Mouse (Mus musculus): ENCODE measurements at regions not wholly inside any gene's neighbourhood (a gene's known extent, or its start where the extent isn't known, plus 50 kb on each side); places are given as distances from the start of the nearest gene placed in this dataset.

DNA sequence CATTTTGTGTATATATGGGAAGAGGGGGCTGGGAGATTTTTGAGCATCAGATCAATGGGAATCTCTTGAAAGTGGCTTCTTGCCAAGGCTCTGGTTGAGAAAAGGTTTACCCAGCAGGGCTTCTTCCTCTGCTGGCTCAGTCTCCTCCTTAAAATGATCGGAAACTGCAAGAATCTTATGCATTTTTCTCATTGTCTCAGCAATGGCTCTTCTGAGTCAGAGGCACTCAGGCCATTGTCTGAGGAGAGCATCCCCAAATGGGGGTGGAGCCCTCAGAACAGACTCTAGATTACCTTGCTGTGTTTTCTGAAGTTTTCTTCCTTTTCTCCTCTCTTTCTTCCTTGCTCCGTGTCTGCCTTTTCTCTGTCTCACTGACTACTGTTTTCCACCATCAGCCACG, 70.6 kb upstream of the Epha4 start:
- Histone ChIP-seq H3K79me2 (ENCODE audit: control insufficient read depth, insufficient read depth) (no peaks in the 10 kb centered on the region), H3K4me3 (ENCODE audit: insufficient read depth, poor library complexity, severe bottlenecking) (no peak overlapping the region), H3K36me3 (ENCODE audit: control insufficient read depth, insufficient read depth) (no peaks in the 10 kb centered on the region), H3K79me3 (ENCODE audit: low read depth) (no peaks in the 10 kb centered on the region), H3ac (ENCODE audit: control insufficient read depth, insufficient read length, low read depth) (no peak overlapping the region), H3K27me3 (ENCODE audit: control insufficient read depth, insufficient read depth, insufficient read length) (no peaks in the 10 kb centered on the region)
- no peak for TF ChIP-seq CEBPB (IDR thresholded peaks at IDR 0.05; ENCODE audit: low read depth)
- TF ChIP-seq FOSL1 (IDR thresholded peaks at IDR 0.05; ENCODE audit: insufficient read depth, low read length, poor library complexity, severe bottlenecking): no peak
- TF ChIP-seq MAX (IDR thresholded peaks at IDR 0.05): no peak
- no peak for TF ChIP-seq MYOD1 (IDR thresholded peaks at IDR 0.05; ENCODE audit: control insufficient read depth, insufficient read length, low read depth)
- no peak for TF ChIP-seq MYOG (IDR thresholded peaks at IDR 0.05; ENCODE audit: control insufficient read depth, extremely low read depth, insufficient read length)
- no peak for TF ChIP-seq CTCF (IDR thresholded peaks at IDR 0.05; ENCODE audit: control insufficient read depth, insufficient read depth, insufficient read length)
- no peak for TF ChIP-seq USF1 (IDR thresholded peaks at IDR 0.05; ENCODE audit: low read depth)

DNA sequence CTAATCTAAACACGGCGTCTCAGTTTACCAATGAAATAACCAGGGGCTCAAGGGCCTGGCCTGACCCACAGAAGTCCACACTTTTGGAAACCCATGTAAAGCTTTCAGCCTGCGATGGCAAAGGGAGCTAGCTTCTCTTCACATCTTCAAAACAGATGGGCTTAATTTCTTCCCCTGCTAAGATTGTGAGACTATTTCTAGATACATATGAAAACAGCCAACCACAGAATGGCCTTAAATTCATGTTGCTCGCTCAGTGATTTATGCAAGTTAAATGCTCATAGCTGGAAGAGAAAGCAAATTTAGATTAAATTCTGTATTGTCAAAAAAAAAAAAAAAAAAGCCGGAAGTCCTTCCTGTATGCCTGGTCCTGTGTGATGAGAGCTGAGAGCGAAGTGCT, 53.2 kb upstream of the Epha4 start:
- TF ChIP-seq MAX (IDR thresholded peaks at IDR 0.05) (no peak), MYOG (IDR thresholded peaks at IDR 0.05; ENCODE audit: control insufficient read depth, extremely low read depth, insufficient read length) (no peak)
- Histone ChIP-seq H3ac (ENCODE audit: control insufficient read depth, insufficient read length, low read depth) (no peak overlapping the region), H3K4me3 (ENCODE audit: insufficient read depth, poor library complexity, severe bottlenecking) (no peak overlapping the region), H3K79me2 (ENCODE audit: control insufficient read depth, insufficient read depth) (no peaks in the 10 kb centered on the region), H3K27me3 (ENCODE audit: control insufficient read depth, insufficient read depth, insufficient read length) (no peaks in the 10 kb centered on the region), H3K79me3 (ENCODE audit: low read depth) (no peaks in the 10 kb centered on the region), H3K36me3 (ENCODE audit: control insufficient read depth, insufficient read depth) (no peaks in the 10 kb centered on the region)

DNA sequence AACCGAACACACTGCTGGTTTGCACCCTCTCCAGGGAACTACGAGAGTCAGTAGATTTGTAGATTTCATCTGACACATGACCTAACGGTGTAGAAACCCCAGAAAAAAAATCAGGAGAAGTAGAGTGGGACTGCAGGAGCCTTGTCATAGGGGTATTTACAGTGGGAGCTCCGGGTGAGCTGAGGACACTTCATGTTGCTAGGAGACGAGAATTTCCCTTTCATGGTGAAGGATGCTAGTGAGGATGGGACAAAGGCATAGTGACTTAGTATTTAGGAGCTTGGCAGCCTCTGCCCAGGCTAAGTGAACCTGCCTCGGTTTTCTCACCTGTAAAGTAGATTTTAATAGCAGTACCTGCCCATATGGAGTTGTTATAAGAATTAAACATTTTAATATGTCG, 52.8 kb upstream of the Epha4 start:
- no peak for TF ChIP-seq CTCF (IDR thresholded peaks at IDR 0.05; ENCODE audit: control insufficient read depth, insufficient read depth, insufficient read length)
- no peak for TF ChIP-seq MYOG (IDR thresholded peaks at IDR 0.05; ENCODE audit: control insufficient read depth, extremely low read depth, insufficient read length)
- no peak for TF ChIP-seq USF1 (IDR thresholded peaks at IDR 0.05; ENCODE audit: low read depth)
- no peak for TF ChIP-seq FOSL1 (IDR thresholded peaks at IDR 0.05; ENCODE audit: insufficient read depth, low read length, poor library complexity, severe bottlenecking)
- TF ChIP-seq MAX (IDR thresholded peaks at IDR 0.05): no peak
- TF ChIP-seq CEBPB (IDR thresholded peaks at IDR 0.05; ENCODE audit: low read depth): no peak
- TF ChIP-seq MYOD1 (IDR thresholded peaks at IDR 0.05; ENCODE audit: control insufficient read depth, insufficient read length, low read depth): no peak
- Histone ChIP-seq H3K79me2 (ENCODE audit: control insufficient read depth, insufficient read depth) (no peaks in the 10 kb centered on the region), H3K79me3 (ENCODE audit: low read depth) (no peaks in the 10 kb centered on the region), H3K36me3 (ENCODE audit: control insufficient read depth, insufficient read depth) (no peaks in the 10 kb centered on the region), H3K4me3 (ENCODE audit: insufficient read depth, poor library complexity, severe bottlenecking) (no peak overlapping the region), H3K27me3 (ENCODE audit: control insufficient read depth, insufficient read depth, insufficient read length) (no peaks in the 10 kb centered on the region), H3ac (ENCODE audit: control insufficient read depth, insufficient read length, low read depth) (no peak overlapping the region)

All from C2C12 (cell line).